Mouse (Mus musculus): ENCODE results near the gene Slc39a7. TPM values are rescaled to one million over a fixed set of nuclear protein-coding genes. Genes with fewer than 3 reads are reported as not detected.
"Not testable (repeated sequence)": the region's sequence is repeated elsewhere in the genome, so short reads cannot be mapped to it uniquely, and the experiment has no call there.

Slc39a7 gene
- polyA plus RNA-seq, 1 experiment from 2014 or later = 91.7 TPM

DNA sequence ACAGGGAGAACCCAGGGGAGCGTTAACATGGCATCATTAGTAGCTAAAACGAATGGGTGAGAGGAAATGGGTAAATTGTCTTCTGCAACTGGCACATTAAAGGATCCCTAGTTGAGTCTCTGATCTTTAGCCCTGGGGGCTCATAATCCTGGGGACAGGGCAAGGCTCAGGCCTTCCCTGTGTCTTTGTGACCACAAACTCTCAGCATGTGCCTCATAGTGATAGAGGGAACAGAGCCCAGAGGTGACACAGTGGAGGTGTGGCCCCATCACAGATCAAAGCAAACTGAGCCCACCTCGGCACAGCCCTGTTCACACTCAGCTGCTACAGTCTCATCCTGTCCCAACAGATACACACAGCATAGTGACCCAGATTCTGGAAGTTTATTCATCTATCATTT lies 35.8 kb downstream of the Slc39a7 start:
- H3K4me2 ChIP-seq = no peak overlapping the region
- H3K9me3 ChIP-seq (replicated peaks) = no peaks in the 10 kb centered on the region
- 47% methylated on average over 3 of the region's 3 CpGs for WGBS (ENCODE audit: insufficient replicate concordance)
- no peak overlapping the region for H3K27ac ChIP-seq
- ATAC-seq = no peak
- H3K4me3 ChIP-seq = no peak overlapping the region
- peaks cover 21% of the 10 kb centered on the region for H3K4me1 ChIP-seq
- no peak overlapping the region for H3K9ac ChIP-seq
- peaks cover 22% of the 10 kb centered on the region for H3K27me3 ChIP-seq (replicated peaks)
- no peaks in the 10 kb centered on the region for H3K36me3 ChIP-seq

DNA sequence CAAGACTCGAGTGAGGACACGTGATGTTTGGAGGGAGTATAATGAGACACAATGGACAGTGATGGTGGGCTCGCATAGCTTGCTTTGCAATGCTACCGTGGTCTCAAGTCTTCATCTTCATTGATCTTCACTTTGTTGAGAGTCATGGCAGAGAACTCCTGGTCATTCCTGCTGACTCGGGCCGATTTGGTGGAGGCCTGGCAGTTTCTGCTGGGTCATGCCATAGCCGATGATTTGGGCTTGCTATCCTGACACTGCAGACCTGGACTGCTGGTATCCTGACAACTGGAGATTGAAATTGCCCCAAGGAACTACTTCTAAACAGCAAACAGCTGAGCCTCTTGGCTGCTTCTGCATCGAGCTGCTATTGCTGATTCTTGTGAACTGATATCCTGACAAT lies 36.5 kb downstream of the Slc39a7 start:
- Histone ChIP-seq H3K4me1 (peaks cover 14% of the 10 kb centered on the region), H3K27ac (no peak overlapping the region), H3K9me3 (replicated peaks) (no peaks in the 10 kb centered on the region), H3K4me2 (no peak overlapping the region), H3K36me3 (no peaks in the 10 kb centered on the region), H3K4me3 (no peak overlapping the region), H3K27me3 (replicated peaks) (peaks cover 16% of the 10 kb centered on the region), H3K9ac (no peak overlapping the region)
- ATAC-seq = no peak
- 80% methylated on average over 8 of the region's 8 CpGs for WGBS (ENCODE audit: insufficient replicate concordance)

DNA sequence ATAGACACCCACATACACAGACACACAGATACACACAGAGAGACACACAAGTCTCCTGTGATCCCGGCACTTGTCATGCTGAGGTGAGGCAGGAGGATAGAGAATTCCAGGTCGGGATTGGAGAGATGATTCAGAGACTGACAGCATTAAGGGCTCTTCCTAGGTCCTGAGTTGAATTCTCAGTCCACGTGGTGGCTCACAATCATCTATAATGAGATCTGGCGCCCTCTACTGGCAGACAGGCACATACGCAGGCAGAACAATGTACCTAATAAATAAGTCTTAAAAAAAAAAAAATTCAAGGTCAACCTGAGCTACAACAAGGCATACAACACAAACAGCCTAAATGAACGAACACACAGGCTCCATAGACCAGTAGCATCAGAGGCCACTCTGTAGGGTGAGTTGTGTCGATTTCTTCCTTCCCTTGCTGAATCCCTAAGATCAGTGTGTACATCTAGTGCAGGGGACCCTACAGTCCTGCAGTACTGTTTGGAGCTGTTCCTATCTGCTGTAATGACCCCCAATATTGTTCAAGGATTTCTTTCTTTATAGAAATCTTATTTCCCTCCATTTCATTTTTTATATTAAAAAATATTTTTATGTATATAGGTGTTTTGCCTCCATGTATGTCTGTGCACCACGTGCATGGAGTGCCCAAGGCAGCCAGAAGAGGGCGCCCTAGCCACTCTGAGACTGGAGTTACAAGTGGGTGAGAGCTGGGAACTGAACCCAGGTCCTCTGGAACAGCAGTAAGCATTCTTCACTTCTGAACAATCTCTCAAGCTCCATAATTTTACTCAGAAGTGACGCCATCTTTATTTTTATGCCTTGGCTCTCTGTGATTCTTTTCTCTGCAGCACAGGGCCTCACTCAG lies 39.5 kb downstream of the Slc39a7 start:
- 28% methylated on average over 10 of the region's 10 CpGs for WGBS (ENCODE audit: insufficient replicate concordance)
- Histone ChIP-seq H3K36me3 (no peaks in the 10 kb centered on the region), H3K4me1 (no peaks in the 10 kb centered on the region), H3K9ac (no peak overlapping the region), H3K27ac (no peak overlapping the region), H3K27me3 (replicated peaks) (peaks cover 19% of the 10 kb centered on the region; the same call in 1 of the 2 replicates), H3K4me2 (no peak overlapping the region), H3K9me3 (replicated peaks) (no peaks in the 10 kb centered on the region), H3K4me3 (no peak overlapping the region)
- ATAC-seq = no peak

DNA sequence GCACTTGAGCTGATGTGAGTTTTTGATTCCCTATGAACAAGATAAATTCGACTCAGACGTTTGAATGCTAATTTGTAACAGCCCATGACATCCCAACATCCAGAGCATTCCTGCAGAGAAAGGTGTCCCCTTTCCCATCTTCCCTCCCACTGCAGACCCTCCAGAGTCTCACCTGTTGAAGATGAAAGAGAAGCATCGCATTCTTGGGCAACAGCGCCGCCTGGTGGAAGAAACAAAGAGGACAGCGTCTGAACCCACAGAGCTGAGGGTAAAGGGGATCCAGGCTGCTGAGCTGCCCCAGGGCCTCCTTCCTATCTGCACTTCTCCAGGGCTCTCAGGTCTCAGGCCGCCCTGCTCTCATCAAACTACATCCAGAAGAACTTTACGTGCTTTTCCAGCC lies 49.3 kb downstream of the Slc39a7 start:
- Histone ChIP-seq H3K4me1 (peaks cover 42% of the 10 kb centered on the region), H3K4me3 (peak overlapping the region; percentile 63; the same call in 1 of the 2 replicates), H3K4me2 (peak overlapping the region; percentile 78), H3K27me3 (replicated peaks) (peaks cover 34% of the 10 kb centered on the region)
- not testable (repeated sequence) for ATAC-seq; H3K27ac ChIP-seq; H3K36me3 ChIP-seq; H3K9me3 ChIP-seq (replicated peaks); H3K9ac ChIP-seq
- 5% methylated on average over 8 of the region's 8 CpGs for WGBS (ENCODE audit: insufficient replicate concordance)

DNA sequence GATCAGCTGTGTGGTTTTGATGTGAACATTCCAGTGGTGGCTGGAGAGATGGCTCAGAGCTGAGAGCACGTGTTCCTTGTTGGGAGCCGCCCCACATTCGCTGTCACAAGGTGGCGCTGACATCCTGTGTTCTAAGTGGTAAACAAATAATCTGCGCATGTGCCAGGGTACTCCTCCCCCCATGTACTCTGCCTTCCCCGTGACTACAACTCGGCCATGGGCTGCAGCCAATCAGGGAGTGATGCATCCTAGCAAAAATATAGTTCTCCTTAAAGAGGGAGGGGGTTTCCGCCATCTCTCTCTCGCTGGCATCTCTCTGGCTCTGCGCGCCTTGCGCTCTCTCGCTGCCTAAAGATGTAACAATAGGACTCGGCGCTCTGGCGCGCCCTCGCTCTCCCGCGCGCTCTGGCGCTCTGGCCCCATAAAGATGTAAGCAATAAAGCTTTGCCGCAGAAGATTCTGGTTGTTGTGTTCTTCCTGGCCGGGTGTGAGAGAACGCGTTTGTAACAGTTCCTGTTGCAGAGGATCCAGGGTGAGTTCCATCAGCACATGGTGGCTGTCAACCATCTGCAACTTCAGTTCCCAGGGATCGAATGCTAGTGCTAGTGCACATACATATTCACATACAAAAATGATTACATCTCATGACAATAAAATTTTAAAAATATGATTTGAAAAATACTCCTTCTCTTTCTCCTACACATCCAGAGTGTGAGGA lies 50.1 kb downstream of the Slc39a7 start:
- ATAC-seq = peak; percentile 82
- peak overlapping the region; percentile 64 for H3K9ac ChIP-seq
- peaks cover 42% of the 10 kb centered on the region for H3K27me3 ChIP-seq (replicated peaks)
- WGBS (ENCODE audit: insufficient replicate concordance) = 1% methylated on average over 27 of the region's 27 CpGs
- peak overlapping the region; percentile 78 for H3K4me2 ChIP-seq
- not testable (repeated sequence) for H3K9me3 ChIP-seq (replicated peaks); H3K36me3 ChIP-seq
- H3K4me3 ChIP-seq = peak overlapping the region; percentile 63
- H3K27ac ChIP-seq = peak overlapping the region; percentile 79
- peaks cover 42% of the 10 kb centered on the region for H3K4me1 ChIP-seq

DNA sequence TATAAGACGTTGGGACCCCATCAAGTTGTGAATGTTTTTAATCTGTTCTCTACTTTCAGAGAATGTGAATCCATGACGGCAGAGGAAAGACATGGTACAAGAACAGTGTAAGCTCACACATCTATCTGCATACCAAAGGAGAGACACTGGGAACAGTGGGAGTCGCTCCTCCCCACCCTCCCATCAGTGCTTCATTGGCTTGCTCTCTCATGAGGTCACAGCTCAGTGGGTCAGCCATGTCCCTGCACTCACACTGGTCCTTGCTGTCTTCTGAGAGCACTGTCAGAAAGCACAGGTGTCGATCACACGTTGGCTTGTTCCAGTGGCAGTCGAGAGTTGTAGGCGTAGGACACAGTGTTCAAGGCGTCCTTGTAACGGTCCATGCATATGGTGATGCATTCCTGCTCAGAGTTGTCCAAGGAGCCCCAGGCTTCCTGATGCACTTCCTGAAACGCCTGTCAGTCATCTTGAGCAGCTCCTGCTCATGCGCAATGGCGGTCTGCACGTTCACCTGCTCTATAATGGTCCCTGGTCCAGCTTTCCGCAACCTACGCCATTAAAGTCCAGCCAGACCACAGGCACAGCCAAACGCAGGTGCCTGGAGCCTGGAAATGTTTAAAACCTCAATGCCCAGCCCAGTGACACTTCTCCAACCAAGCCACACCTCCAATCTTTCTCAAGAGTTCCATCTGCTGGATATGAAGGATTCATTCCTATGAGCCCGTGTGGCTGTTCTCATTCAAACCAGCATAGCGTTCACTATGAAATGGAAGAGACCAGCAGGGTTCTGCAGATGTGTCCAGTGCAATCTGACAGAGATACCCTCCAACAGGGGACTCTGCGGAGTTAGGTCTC lies 51.1 kb downstream of the Slc39a7 start:
- Histone ChIP-seq H3K4me3 (no peak overlapping the region), H3K9ac (0 out of 2 replicates have a peak overlapping the region, but pooled peaks have one; percentile 30), H3K27ac (0 out of 2 replicates have a peak overlapping the region, but pooled peaks have one; percentile 48)

DNA sequence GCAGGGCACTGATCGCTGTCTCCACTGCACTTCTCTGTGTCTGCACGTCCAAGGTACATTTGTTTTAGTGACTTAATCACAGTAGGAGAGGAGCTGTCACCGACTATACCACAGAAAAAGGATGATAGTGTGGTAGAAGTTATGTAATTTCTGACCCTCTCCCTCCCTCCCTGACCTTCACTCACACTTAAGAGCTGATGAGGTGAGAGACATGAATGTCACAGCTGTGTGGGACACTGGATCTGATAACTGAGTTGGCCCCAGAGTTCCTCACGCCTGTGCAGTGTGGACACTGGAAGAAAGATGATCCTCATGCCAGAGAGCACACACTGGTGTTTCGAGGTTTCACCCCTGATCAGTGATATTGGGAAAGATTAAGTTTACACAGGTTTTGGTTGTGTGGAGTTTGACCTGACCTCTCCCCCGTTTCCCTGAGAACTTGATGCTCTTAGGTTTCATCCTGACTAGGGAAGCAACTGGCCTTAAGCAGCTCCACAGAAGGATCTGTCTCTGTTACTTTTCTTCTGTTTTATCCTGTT lies 51.9 kb downstream of the Slc39a7 start:
- Histone ChIP-seq H3K36me3 (no peaks in the 10 kb centered on the region), H3K9ac (no peak overlapping the region), H3K27ac (peak overlapping the region; percentile 67; the same call in 1 of the 2 replicates), H3K4me2 (0 out of 2 replicates have a peak overlapping the region, but pooled peaks have one; percentile 89), H3K4me3 (no peak overlapping the region), H3K27me3 (replicated peaks) (peaks cover 44% of the 10 kb centered on the region), H3K9me3 (replicated peaks) (no peaks in the 10 kb centered on the region), H3K4me1 (peaks cover 42% of the 10 kb centered on the region)
- ATAC-seq = no peak
- WGBS (ENCODE audit: insufficient replicate concordance) = 53% methylated on average over 6 of the region's 6 CpGs

More for the DNA sequence above, 51.1 kb downstream of the Slc39a7 start:
- peaks cover 42% of the 10 kb centered on the region for H3K4me1 ChIP-seq
- H3K9me3 ChIP-seq (replicated peaks) = no peaks in the 10 kb centered on the region
- no peaks in the 10 kb centered on the region for H3K36me3 ChIP-seq
- 69% methylated on average over 19 of the region's 19 CpGs for WGBS (ENCODE audit: insufficient replicate concordance)
- no peak for ATAC-seq
- H3K4me2 ChIP-seq = peak overlapping the region; percentile 78
- H3K27me3 ChIP-seq (replicated peaks) = peaks cover 44% of the 10 kb centered on the region

DNA sequence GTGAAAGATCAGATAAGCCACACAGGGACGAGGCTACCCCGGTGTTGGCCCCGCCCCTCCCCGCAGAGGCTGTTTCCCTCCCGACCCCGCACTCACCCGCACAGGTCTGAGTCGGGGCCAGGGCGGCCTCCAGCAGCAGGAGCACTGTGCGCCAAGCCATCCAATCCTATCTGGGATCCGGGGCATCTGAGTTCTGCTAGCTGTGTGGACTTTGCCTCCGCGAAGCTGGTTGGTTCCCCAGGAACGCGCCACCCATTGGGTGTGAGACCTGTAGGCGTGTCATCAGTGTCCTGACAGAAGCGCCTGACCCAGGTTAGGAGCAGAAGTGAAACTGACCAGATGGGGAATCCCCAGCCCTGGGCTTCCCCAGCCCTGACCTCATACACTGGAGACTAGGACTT lies 52.9 kb downstream of the Slc39a7 start:
- H3K27me3 ChIP-seq (replicated peaks) = peaks cover 47% of the 10 kb centered on the region
- peak overlapping the region; percentile 67 for H3K27ac ChIP-seq
- peak overlapping the region; percentile 89 for H3K4me2 ChIP-seq
- peaks cover 45% of the 10 kb centered on the region for H3K4me1 ChIP-seq
- H3K9me3 ChIP-seq (replicated peaks) = no peaks in the 10 kb centered on the region
- peak; percentile 79 for ATAC-seq
- no peaks in the 10 kb centered on the region for H3K36me3 ChIP-seq
- H3K4me3 ChIP-seq = peak overlapping the region; percentile 59
- H3K9ac ChIP-seq = peak overlapping the region; percentile 62
- under 1% methylated on average over 17 of the region's 17 CpGs for WGBS (ENCODE audit: insufficient replicate concordance)

MicroRNAs within 50 kb of the gene (microRNA counts, 519-probe panel; counts per million panel counts)
- 582 counts per million, percentile 70 among the panel's probes with 10 or more counts for microRNA mmu-miR-219

Small RNA genes lying within 50 kb of the gene (microRNA-seq; reads per million reads assigned to microRNA genes)
- gene Mir219a-1 (2.5 reads per million), gene Mir219c (not detected)

Other genes starting within 250 kb of the Slc39a7 start
- gene Angptl4, start 249.9 kb downstream of the Slc39a7 start, polyA plus RNA-seq (2016; fragmentation: Nextera tagmentation; extraction: Ambion mirVana) = 17.3 and 21.0 TPM in 2 replicates
- gene Kank3, start 221.2 kb downstream of the Slc39a7 start, polyA plus RNA-seq (2016; fragmentation: Nextera tagmentation; extraction: Ambion mirVana) = 12.6 and 13.2 TPM in 2 replicates
- 689 and 715 TPM in 2 replicates for gene Rps28, start 207.1 kb downstream of the Slc39a7 start, polyA plus RNA-seq (2016; fragmentation: Nextera tagmentation; extraction: Ambion mirVana)
- 296 and 311 TPM in 2 replicates for gene Ndufa7, start 207.1 kb downstream of the Slc39a7 start, polyA plus RNA-seq (2016; fragmentation: Nextera tagmentation; extraction: Ambion mirVana)
- 22.2 and 24.1 TPM in 2 replicates for gene Cd320, start 188.6 kb downstream of the Slc39a7 start, polyA plus RNA-seq (2016; fragmentation: Nextera tagmentation; extraction: Ambion mirVana)
- gene Gm7029, start 157.8 kb downstream of the Slc39a7 start, polyA plus RNA-seq (2016; fragmentation: Nextera tagmentation; extraction: Ambion mirVana) = not detected in 2 replicates
- gene Kifc1, start 141.0 kb downstream of the Slc39a7 start, polyA plus RNA-seq (2016; fragmentation: Nextera tagmentation; extraction: Ambion mirVana) = 4.8 and 6.0 TPM in 2 replicates
- 0.51 and 0.78 TPM in 2 replicates for gene Platr17, start 126.5 kb downstream of the Slc39a7 start, polyA plus RNA-seq (2016; fragmentation: Nextera tagmentation; extraction: Ambion mirVana)
- gene Daxx, start 122.3 kb downstream of the Slc39a7 start, polyA plus RNA-seq (2016; fragmentation: Nextera tagmentation; extraction: Ambion mirVana) = 33.4 and 37.1 TPM in 2 replicates
- 29.4 and 30.1 TPM in 2 replicates for gene Tapbp, start 115.8 kb downstream of the Slc39a7 start, polyA plus RNA-seq (2016; fragmentation: Nextera tagmentation; extraction: Ambion mirVana)
- gene Zbtb22, start 115.8 kb downstream of the Slc39a7 start, polyA plus RNA-seq (2016; fragmentation: Nextera tagmentation; extraction: Ambion mirVana) = 13.6 and 14.8 TPM in 2 replicates
- 17.3 and 18.4 TPM in 2 replicates for gene Rgl2, start 102.1 kb downstream of the Slc39a7 start, polyA plus RNA-seq (2016; fragmentation: Nextera tagmentation; extraction: Ambion mirVana)
- 164 and 177 TPM in 2 replicates for gene Pfdn6, start 91.3 kb downstream of the Slc39a7 start, polyA plus RNA-seq (2016; fragmentation: Nextera tagmentation; extraction: Ambion mirVana)
- 49.4 and 52.7 TPM in 2 replicates for gene Wdr46, start 91.0 kb downstream of the Slc39a7 start, polyA plus RNA-seq (2016; fragmentation: Nextera tagmentation; extraction: Ambion mirVana)
- gene B3galt4, start 80.2 kb downstream of the Slc39a7 start, polyA plus RNA-seq (2016; fragmentation: Nextera tagmentation; extraction: Ambion mirVana) = 2.1 and 2.6 TPM in 2 replicates
- gene Vps52, start 75.9 kb downstream of the Slc39a7 start, polyA plus RNA-seq (2016; fragmentation: Nextera tagmentation; extraction: Ambion mirVana) = 41.1 and 43.5 TPM in 2 replicates
- gene Rps18, start 75.7 kb downstream of the Slc39a7 start, polyA plus RNA-seq (2016; fragmentation: Nextera tagmentation; extraction: Ambion mirVana) = 1,396 and 1,433 TPM in 2 replicates
- gene H2-K1, start 31.3 kb downstream of the Slc39a7 start, polyA plus RNA-seq (2016; fragmentation: Nextera tagmentation; extraction: Ambion mirVana) = 82.1 and 83.5 TPM in 2 replicates
- gene Ring1, start 7.0 kb downstream of the Slc39a7 start, polyA plus RNA-seq (2016; fragmentation: Nextera tagmentation; extraction: Ambion mirVana) = 10.6 and 10.7 TPM in 2 replicates
- gene H2-Ke6, start 3.6 kb downstream of the Slc39a7 start, polyA plus RNA-seq (2016; fragmentation: Nextera tagmentation; extraction: Ambion mirVana) = 33.2 and 36.1 TPM in 2 replicates
- 29.2 and 31.3 TPM in 2 replicates for gene Rxrb, start 130 bp upstream of the Slc39a7 start, polyA plus RNA-seq (2016; fragmentation: Nextera tagmentation; extraction: Ambion mirVana)
- 0.37 and 0.54 TPM in 2 replicates for gene Col11a2, start 7.8 kb upstream of the Slc39a7 start, polyA plus RNA-seq (2016; fragmentation: Nextera tagmentation; extraction: Ambion mirVana)
- gene H2-Oa, start 60.7 kb upstream of the Slc39a7 start, polyA plus RNA-seq (2016; fragmentation: Nextera tagmentation; extraction: Ambion mirVana) = 0.37 and 0.56 TPM in 2 replicates
- 3.1 and 4.3 TPM in 2 replicates for gene H2-DMa, start 87.9 kb upstream of the Slc39a7 start, polyA plus RNA-seq (2016; fragmentation: Nextera tagmentation; extraction: Ambion mirVana)
- gene Brd2, start 91.0 kb upstream of the Slc39a7 start, polyA plus RNA-seq (2016; fragmentation: Nextera tagmentation; extraction: Ambion mirVana) = 59.9 and 66.1 TPM in 2 replicates
- 0.30 and 0.35 TPM in 2 replicates for gene H2-DMb2, start 111.6 kb upstream of the Slc39a7 start, polyA plus RNA-seq (2016; fragmentation: Nextera tagmentation; extraction: Ambion mirVana)
- 0.21 and 0.45 TPM in 2 replicates for gene H2-DMb1, start 121.4 kb upstream of the Slc39a7 start, polyA plus RNA-seq (2016; fragmentation: Nextera tagmentation; extraction: Ambion mirVana)
- 2.3 and 2.6 TPM in 2 replicates for gene Tap1, start 155.9 kb upstream of the Slc39a7 start, polyA plus RNA-seq (2016; fragmentation: Nextera tagmentation; extraction: Ambion mirVana)
- gene Psmb9, start 156.1 kb upstream of the Slc39a7 start, polyA plus RNA-seq (2016; fragmentation: Nextera tagmentation; extraction: Ambion mirVana) = 4.5 and 5.0 TPM in 2 replicates
- 12.5 and 13.5 TPM in 2 replicates for gene Psmb8, start 166.0 kb upstream of the Slc39a7 start, polyA plus RNA-seq (2016; fragmentation: Nextera tagmentation; extraction: Ambion mirVana)
- gene Tap2, start 171.8 kb upstream of the Slc39a7 start, polyA plus RNA-seq (2016; fragmentation: Nextera tagmentation; extraction: Ambion mirVana) = 5.6 and 6.9 TPM in 2 replicates
- gene H2-Ob, start 207.2 kb upstream of the Slc39a7 start, polyA plus RNA-seq (2016; fragmentation: Nextera tagmentation; extraction: Ambion mirVana) = 0.05 and 0.19 TPM in 2 replicates
- gene H2-Ab1, start 226.0 kb upstream of the Slc39a7 start, polyA plus RNA-seq (2016; fragmentation: Nextera tagmentation; extraction: Ambion mirVana) = 2.9 and 3.1 TPM in 2 replicates